Mouse (Mus musculus) kidney, adult 2 months (tissue): Measurements from ENCODE around the gene Dvl3.

Source experiments
- CTCF ChIP-seq: fragments of 200-500 bp; conservative IDR thresholded peaks from 2 replicates; pipeline ENCODE4 v1.5.1; 2011; ENCODE audit warnings: low read depth, mild to moderate bottlenecking, control low read depth, low read length, moderate library complexity, mixed read lengths; ENCODE audit not compliant: insufficient read depth, insufficient read length
- POLR2A ChIP-seq: fragments of 200-500 bp; IDR thresholded peaks from one replicate; pipeline ENCODE4 v1.6.1; 2011; ENCODE audit warnings: low read depth, low read length, control low read depth

GRCm38 (mm10) chr16:20481746-20482145 is 35.0 kb upstream of the Dvl3 start:
- TF ChIP-seq POLR2A, result no peak
- TF ChIP-seq CTCF, result no peak
